Mouse (Mus musculus) forebrain, embryonic 14.5 days (tissue): Measurements from ENCODE around the gene Hyal3. TPM values are rescaled to one million over a fixed set of nuclear protein-coding genes. Genes with fewer than 3 reads are reported as not detected.
"Not testable (repeated sequence)": the region's sequence is repeated elsewhere in the genome, so short reads cannot be mapped to it uniquely, and the experiment has no call there.

Experiments used
- ATAC-seq: fragments of 200-750 bp; cut with Nextera tagmentation; 2 replicates; pipeline ENCODE4 v1.8.0; 2017; ENCODE audit warnings: mild to moderate bottlenecking, moderate library complexity
- DNase-seq: peaks from one replicate; pipeline ENCODE4 v3.0.0-alpha.2; 2015; ENCODE audit warnings: low spot score
- H3K27ac ChIP-seq: fragments of 300-500 bp; sonication (generic); 2 replicates; pipeline ENCODE4 v1.5.1; 2014; ENCODE audit warnings: low read depth, mild to moderate bottlenecking, control low read depth, low read length, moderate library complexity
- H3K27me3 ChIP-seq: fragments of 300-500 bp; sonication (generic); replicated peaks from 2 replicates; pipeline ENCODE4 v1.6.1; 2014; ENCODE audit warnings: low read length, control low read depth, mixed read lengths; ENCODE audit not compliant: control insufficient read depth, insufficient read depth
- H3K36me3 ChIP-seq: fragments of 300-500 bp; sonication (generic); 2 replicates; pipeline ENCODE4 v1.6.1; 2014; ENCODE audit warnings: low read length, control low read depth; ENCODE audit not compliant: control insufficient read depth, insufficient read depth
- H3K4me1 ChIP-seq: fragments of 300-500 bp; sonication (generic); 2 replicates; pipeline ENCODE4 v1.6.1; 2014; ENCODE audit warnings: antibody characterized with exemption, low read length, control low read depth; ENCODE audit not compliant: control insufficient read depth, insufficient read depth
- H3K4me2 ChIP-seq: fragments of 300-500 bp; sonication (generic); 2 replicates; pipeline ENCODE4 v1.6.1; 2014; ENCODE audit warnings: mild to moderate bottlenecking, control low read depth, low read length
- H3K4me3 ChIP-seq: fragments of 300-500 bp; sonication (generic); 2 replicates; pipeline ENCODE4 v1.5.1; 2014; ENCODE audit warnings: low read depth, low read length, control low read depth
- H3K9ac ChIP-seq: fragments of 300-500 bp; sonication (generic); 2 replicates; pipeline ENCODE4 v1.6.1; 2014; ENCODE audit warnings: mild to moderate bottlenecking, low read length, control low read depth, moderate library complexity
- H3K9me3 ChIP-seq: fragments of 300-500 bp; sonication (generic); replicated peaks from 2 replicates; pipeline ENCODE4 v1.6.1; 2016; ENCODE audit warnings: low read length, control low read depth, mixed read lengths; ENCODE audit not compliant: control insufficient read depth
- WGBS: fragments of 180-500 bp; shearing (Covaris S2); extraction: QIAGEN DNeasy Blood & Tissue Kit; methylation state at CpG from one replicate; pipeline ENCODE4 v1.1.7; 2014; 5-methylcytosine and 5-hydroxymethylcytosine counted together
- polyA plus RNA-seq: library from polyadenylated mRNA; unstranded; fragments of >200 nt; fragmentation: Nextera tagmentation; extraction: Ambion mirVana; gene quantifications from 2 replicates; pipeline ENCODE4 v1.2.1, GENCODE M21; 2014

Gene Hyal3
- polyA plus RNA-seq, 1 experiment from 2014 or later: 1.0 TPM

GRCm38 (mm10) chr9:107553541-107554318, 26.9 kb upstream of the Hyal3 start:
- H3K9me3 ChIP-seq: no peaks in the 10 kb centered on the region
- H3K27me3 ChIP-seq: peaks cover 30% of the 10 kb centered on the region
- peak overlapping the region; percentile 63 for H3K4me3 ChIP-seq
- peak overlapping the region; percentile 82 for H3K27ac ChIP-seq
- 5% methylated on average over 36 of the region's 37 CpGs for WGBS
- peak overlapping the region; percentile 89 for H3K4me2 ChIP-seq
- ATAC-seq (peak; percentile 67), DNase-seq (no peak)
- H3K36me3 ChIP-seq: peaks cover 18% of the 10 kb centered on the region
- H3K9ac ChIP-seq: peak overlapping the region; percentile 73
- H3K4me1 ChIP-seq: peaks cover 31% of the 10 kb centered on the region

GRCm38 (mm10) chr9:107554319-107554825, 26.2 kb upstream of the Hyal3 start:
- ATAC-seq (peak; percentile 93), DNase-seq (peak; percentile 99)
- H3K27me3 ChIP-seq: peaks cover 30% of the 10 kb centered on the region
- no peaks in the 10 kb centered on the region for H3K9me3 ChIP-seq
- peak overlapping the region; percentile 89 for H3K4me2 ChIP-seq
- peak overlapping the region; percentile 88 for H3K9ac ChIP-seq
- peaks cover 31% of the 10 kb centered on the region for H3K4me1 ChIP-seq
- under 1% methylated on average over 53 of the region's 53 CpGs for WGBS
- peaks cover 24% of the 10 kb centered on the region for H3K36me3 ChIP-seq
- peak overlapping the region; percentile 82 for H3K27ac ChIP-seq
- peak overlapping the region; percentile 63 for H3K4me3 ChIP-seq

GRCm38 (mm10) chr9:107555031-107555457, 25.6 kb upstream of the Hyal3 start:
- Histone ChIP-seq H3K9me3 (no peaks in the 10 kb centered on the region), H3K4me3 (peak overlapping the region; percentile 63), H3K27me3 (peaks cover 30% of the 10 kb centered on the region), H3K27ac (peak overlapping the region; percentile 82), H3K4me1 (peaks cover 31% of the 10 kb centered on the region), H3K36me3 (peaks cover 31% of the 10 kb centered on the region), H3K4me2 (peak overlapping the region; percentile 89), H3K9ac (peak overlapping the region; percentile 88)
- under 1% methylated on average over 23 of the region's 23 CpGs for WGBS
- DNase-seq (no peak), ATAC-seq (no peak)

GRCm38 (mm10) chr9:107555701-107556100, 24.9 kb upstream of the Hyal3 start:
- H3K36me3 ChIP-seq: peaks cover 38% of the 10 kb centered on the region
- peak overlapping the region; percentile 89 for H3K4me2 ChIP-seq
- H3K4me1 ChIP-seq: peaks cover 31% of the 10 kb centered on the region
- peak overlapping the region; percentile 88 for H3K9ac ChIP-seq
- H3K4me3 ChIP-seq: peak overlapping the region; percentile 63
- DNase-seq: no peak
- ATAC-seq: no peak
- no peaks in the 10 kb centered on the region for H3K9me3 ChIP-seq
- peaks cover 25% of the 10 kb centered on the region for H3K27me3 ChIP-seq
- WGBS: 43% methylated on average over 2 of the region's 2 CpGs
- H3K27ac ChIP-seq: no peak overlapping the region

GRCm38 (mm10) chr9:107556346-107556745, 24.3 kb upstream of the Hyal3 start:
- H3K36me3 ChIP-seq: peaks cover 44% of the 10 kb centered on the region
- WGBS: 84% methylated on average over 3 of the region's 3 CpGs
- ATAC-seq (no peak), DNase-seq (no peak)
- peaks cover 29% of the 10 kb centered on the region for H3K4me1 ChIP-seq
- no peak overlapping the region for H3K27ac ChIP-seq
- H3K27me3 ChIP-seq: peaks cover 19% of the 10 kb centered on the region
- 0 out of 2 replicates have a peak overlapping the region, but pooled peaks have one; percentile 63 for H3K4me3 ChIP-seq
- peak overlapping the region; percentile 89; the same call in 1 of the 2 replicates for H3K4me2 ChIP-seq
- H3K9me3 ChIP-seq: no peaks in the 10 kb centered on the region
- H3K9ac ChIP-seq: peak overlapping the region; percentile 41; the same call in 1 of the 2 replicates

GRCm38 (mm10) chr9:107563029-107563581, 17.5 kb upstream of the Hyal3 start, which contains the start of gene Tusc2:
Gene Tusc2 (plus strand): TSS chr9:107563255.
- Histone ChIP-seq H3K36me3 (peaks cover 65% of the 10 kb centered on the region), H3K4me3 (peak within 1 kb of the TSS; percentile 71), H3K4me2 (peak within 1 kb of the TSS; percentile 75), H3K4me1 (peaks cover 14% of the 10 kb centered on the region), H3K9me3 (no peaks in the 10 kb centered on the region), H3K27me3 (no peaks in the 10 kb centered on the region), H3K27ac (no peak within 1 kb of the TSS; the same call in 1 of the 2 replicates), H3K9ac (peak within 1 kb of the TSS; percentile 76)
- under 1% methylated on average over 46 of the region's 46 CpGs for WGBS
- ATAC-seq (peak; percentile 98), DNase-seq (peak; percentile 96)

- not testable (repeated sequence) for H3K4me3 ChIP-seq, DNase-seq, H3K27me3 ChIP-seq, H3K27ac ChIP-seq, H3K9me3 ChIP-seq, H3K9ac ChIP-seq, ATAC-seq, H3K4me2 ChIP-seq
- H3K36me3 ChIP-seq: peaks cover 41% of the 10 kb centered on the region
- peaks cover 24% of the 10 kb centered on the region for H3K4me1 ChIP-seq
- 46% methylated on average over 5 of the region's 5 CpGs for WGBS
These were observed 15.1 kb upstream of the Hyal3 start for GRCm38 (mm10) chr9:107565556-107565955.

GRCm38 (mm10) chr9:107566041-107566709, 14.4 kb upstream of the Hyal3 start:
- H3K4me1 ChIP-seq: peaks cover 31% of the 10 kb centered on the region
- DNase-seq (peak; percentile 73), ATAC-seq (no peak)
- H3K27ac ChIP-seq: no peak overlapping the region
- peaks cover 41% of the 10 kb centered on the region for H3K36me3 ChIP-seq
- H3K4me2 ChIP-seq: 0 out of 2 replicates have a peak overlapping the region, but pooled peaks have one; percentile 0
- no peak overlapping the region for H3K9ac ChIP-seq
- H3K4me3 ChIP-seq: no peak overlapping the region
- 60% methylated on average over 15 of the region's 15 CpGs for WGBS
- H3K9me3 ChIP-seq: no peaks in the 10 kb centered on the region
- H3K27me3 ChIP-seq: no peaks in the 10 kb centered on the region
